Mouse (Mus musculus) CH12.LX (cell line): ENCODE data around the gene Rac3.

Experiments used
- CTCF ChIP-seq, 2 experiments: IDR thresholded peaks in 1 of 2; conservative IDR thresholded peaks in 1 of 2; 2 replicates each; pipeline ENCODE4 v1.5.1; 2011 to 2012; ENCODE audit warnings: low read depth in 2 of 2, low read length in 2 of 2, improper control_type of control experiment in 1 of 2, inconsistent platforms in 1 of 2, mild to moderate bottlenecking in 1 of 2, moderate library complexity in 1 of 2
- EP300 ChIP-seq: IDR thresholded peaks from 2 replicates; pipeline ENCODE4 v1.6.1; 2011; ENCODE audit warnings: low read length, improper control_type of control experiment
- HCFC1 ChIP-seq: IDR thresholded peaks from 2 replicates; pipeline ENCODE4 v1.6.1; 2012; ENCODE audit warnings: low read depth, mild to moderate bottlenecking, inconsistent platforms, low read length, improper control_type of control experiment
- MAX ChIP-seq: IDR thresholded peaks from 2 replicates; pipeline ENCODE4 v1.6.1; 2011; ENCODE audit warnings: low read length, improper control_type of control experiment
- POLR2A ChIP-seq: IDR thresholded peaks from 2 replicates; pipeline ENCODE4 v1.6.1; 2011; ENCODE audit warnings: low read depth, mild to moderate bottlenecking, improper control_type of control experiment, low read length
- POLR2AphosphoS2 ChIP-seq: IDR thresholded peaks from 2 replicates; pipeline ENCODE4 v1.6.1; 2011; ENCODE audit warnings: low read depth, low read length, improper control_type of control experiment
- RAD21 ChIP-seq: IDR thresholded peaks from 2 replicates; pipeline ENCODE4 v1.6.1; 2011; ENCODE audit warnings: low read depth, mild to moderate bottlenecking, low read length, improper control_type of control experiment, moderate library complexity
- RCOR1 ChIP-seq: conservative IDR thresholded peaks from 2 replicates; pipeline ENCODE4 v1.6.1; 2012; ENCODE audit warnings: low read depth, mild to moderate bottlenecking, inconsistent platforms, low read length, improper control_type of control experiment
- SIN3A ChIP-seq: IDR thresholded peaks from 2 replicates; pipeline ENCODE4 v1.6.1; 2012; ENCODE audit warnings: low read length, improper control_type of control experiment, inconsistent platforms
- UBTF ChIP-seq: IDR thresholded peaks from 2 replicates; pipeline ENCODE4 v1.6.1; 2012; ENCODE audit warnings: low read depth, mild to moderate bottlenecking, inconsistent platforms, low read length, improper control_type of control experiment, moderate library complexity
- ZNF384 ChIP-seq: IDR thresholded peaks from 2 replicates; pipeline ENCODE4 v1.6.1; 2012; ENCODE audit warnings: low read depth, low read length, improper control_type of control experiment, inconsistent platforms

- TF ChIP-seq ZNF384 = no peak
- TF ChIP-seq CTCF (conservative IDR thresholded peaks at IDR 0.05 in 1 of 2, IDR thresholded peaks at IDR 0.05 in 1 of 2; ENCODE audit: low read depth in 2 of 2, low read length in 2 of 2) = no peak
- TF ChIP-seq SIN3A = no peak
- TF ChIP-seq HCFC1 = no peak
- TF ChIP-seq EP300 = no peak
- no peak for TF ChIP-seq MAX
- TF ChIP-seq RAD21 = no peak
- no peak for TF ChIP-seq RCOR1
- no peak for TF ChIP-seq POLR2A
- TF ChIP-seq POLR2AphosphoS2 = no peak
- TF ChIP-seq UBTF = no peak
These were observed 34.5 kb upstream of the Rac3 start for GRCm38 (mm10) chr11:120686650-120687272.
